Mouse (Mus musculus) right cerebral cortex, postnatal 36 days (tissue): Measurements from ENCODE around the gene Gm20825.
"Not testable (repeated sequence)": the region's sequence is repeated elsewhere in the genome, so short reads cannot be mapped to it uniquely, and the experiment has no call there.

Experiments used
- DNase-seq, 2 experiments: peaks; one replicate each; pipeline ENCODE4 v3.0.0; 2022; ENCODE audit warnings: low spot score in 2 of 2, mixed read lengths in 1 of 2

Gm20825 gene

GRCm38 (mm10) chrY:8071407-8071806, at the start of gene Gm20825:
Gene Gm20825 (minus strand): TSS chrY:8071507.
- DNase-seq: not testable (repeated sequence)
